Mouse (Mus musculus): Measurements from ENCODE around the gene Mycbpap. TPM values are rescaled to one million over a fixed set of nuclear protein-coding genes. Genes with fewer than 3 reads are reported as not detected.

Gene Mycbpap
- polyA plus RNA-seq, 1 experiment from 2014 or later = 4.9 TPM

DNA sequence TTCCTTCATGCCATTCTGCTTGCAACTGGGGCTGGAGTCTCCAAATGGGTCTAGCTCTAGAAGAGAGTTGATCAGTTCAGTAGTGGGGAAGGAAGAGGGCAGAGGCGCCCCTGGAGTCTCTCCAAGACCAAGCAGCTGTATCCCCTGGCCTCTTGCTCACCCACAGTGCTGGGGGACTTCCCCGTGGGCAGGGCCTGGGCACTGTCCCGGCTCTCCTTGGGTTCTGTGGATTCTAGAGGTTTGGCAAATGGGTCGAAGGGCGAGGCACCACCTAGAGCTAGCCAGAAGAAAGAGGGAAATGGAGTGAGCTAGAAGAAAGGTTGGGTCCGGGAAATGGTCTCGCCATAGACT, 29.8 kb downstream of the Mycbpap start:
- ATAC-seq (ENCODE audit: insufficient number of reproducible peaks, low FRiP score, low TSS enrichment, low read depth) (no peak), DNase-seq (ENCODE audit: low spot score) (no peak)
- H3K27ac ChIP-seq (replicated peaks; ENCODE audit: low read depth, low read length) = no peak overlapping the region
- H3K36me3 ChIP-seq (ENCODE audit: control insufficient read depth, insufficient read depth, low read length) = no peaks in the 10 kb centered on the region
- H3K9me3 ChIP-seq (ENCODE audit: control insufficient read depth, low read length) = no peaks in the 10 kb centered on the region
- peaks cover 10% of the 10 kb centered on the region; the same call in 1 of the 2 replicates for H3K4me1 ChIP-seq (ENCODE audit: control insufficient read depth, insufficient read depth, low read length)
- WGBS = 71% methylated on average over 7 of the region's 7 CpGs
- peak overlapping the region; percentile 86 for H3K4me2 ChIP-seq (ENCODE audit: low read depth, severe bottlenecking)
- no peaks in the 10 kb centered on the region; the same call in 1 of the 2 replicates for H3K27me3 ChIP-seq (ENCODE audit: control insufficient read depth, insufficient read depth, low read length)
- peak overlapping the region; percentile 67; the same call in 1 of the 2 replicates for H3K9ac ChIP-seq (ENCODE audit: low read length)
- peak overlapping the region; percentile 52 for H3K4me3 ChIP-seq (ENCODE audit: low read depth, low read length)

DNA sequence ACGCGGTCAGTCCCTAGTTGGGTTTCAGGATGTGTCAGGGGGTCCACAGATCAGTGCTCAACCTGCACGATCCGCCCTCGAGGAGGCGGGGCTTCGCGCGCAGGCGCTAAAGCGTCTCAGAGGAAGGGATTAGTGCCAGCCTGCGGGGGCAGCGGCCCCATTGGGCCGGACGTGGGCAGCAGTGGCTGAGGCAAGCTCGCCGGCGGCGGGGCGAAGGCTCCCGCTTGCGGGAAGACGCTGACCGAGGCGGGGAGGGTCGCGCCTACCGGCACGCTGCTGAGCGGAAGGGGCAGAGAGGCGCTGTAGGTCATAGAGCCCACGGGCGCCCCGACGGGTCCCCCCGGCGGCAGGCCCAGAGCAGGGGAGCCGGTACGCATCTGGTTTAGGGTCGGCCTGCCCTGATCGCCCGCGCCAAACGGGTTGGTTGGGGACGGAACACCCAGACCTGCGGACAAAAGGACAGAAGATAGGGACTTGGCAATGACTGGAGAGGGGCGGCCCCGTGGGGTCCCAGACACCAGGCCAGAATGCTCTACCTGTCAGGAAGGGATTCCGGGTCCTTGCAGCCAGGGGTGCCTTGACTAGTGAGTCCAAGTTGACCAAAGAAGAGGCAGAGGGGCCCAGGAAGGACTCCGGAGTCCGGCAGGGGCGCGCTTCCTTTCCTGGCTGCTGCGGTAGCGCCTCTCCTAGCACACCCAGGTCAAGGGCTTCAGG, 30.4 kb downstream of the Mycbpap start:
- DNase-seq (ENCODE audit: low spot score) (peak; percentile 76), ATAC-seq (ENCODE audit: insufficient number of reproducible peaks, low FRiP score, low TSS enrichment, low read depth) (peak; percentile 45; the same call in 1 of the 2 replicates)
- Histone ChIP-seq H3K4me2 (ENCODE audit: low read depth, severe bottlenecking) (peak overlapping the region; percentile 86), H3K9me3 (ENCODE audit: control insufficient read depth, low read length) (no peaks in the 10 kb centered on the region), H3K27me3 (ENCODE audit: control insufficient read depth, insufficient read depth, low read length) (no peaks in the 10 kb centered on the region; the same call in 1 of the 2 replicates), H3K27ac (replicated peaks; ENCODE audit: low read depth, low read length) (no peak overlapping the region), H3K4me1 (ENCODE audit: control insufficient read depth, insufficient read depth, low read length) (peaks cover 10% of the 10 kb centered on the region; the same call in 1 of the 2 replicates), H3K36me3 (ENCODE audit: control insufficient read depth, insufficient read depth, low read length) (no peaks in the 10 kb centered on the region), H3K9ac (ENCODE audit: low read length) (peak overlapping the region; percentile 67), H3K4me3 (ENCODE audit: low read depth, low read length) (peak overlapping the region; percentile 52)
- 5% methylated on average over 55 of the region's 55 CpGs for WGBS

DNA sequence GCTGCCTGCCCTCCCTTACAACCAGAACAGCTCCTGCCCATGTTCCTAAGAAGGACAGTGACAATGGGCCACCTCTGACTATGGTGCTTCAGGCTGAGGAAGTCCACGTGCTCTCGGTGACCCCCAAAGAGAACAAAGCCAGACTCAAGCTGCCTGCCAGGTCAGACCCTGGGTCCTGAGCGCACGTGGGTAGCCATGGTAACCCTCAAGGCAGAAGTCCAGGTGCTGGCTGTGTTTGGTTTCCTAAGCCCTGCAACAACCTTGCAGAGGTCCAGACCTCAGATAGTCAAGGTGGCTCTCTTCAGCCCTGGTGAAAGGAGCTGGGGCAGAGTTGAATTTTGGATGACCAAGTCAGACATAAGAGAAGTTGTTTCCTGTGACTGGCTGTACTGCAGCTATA, 31.8 kb downstream of the Mycbpap start:
- Histone ChIP-seq H3K9ac (ENCODE audit: low read length) (no peak overlapping the region), H3K4me1 (ENCODE audit: control insufficient read depth, insufficient read depth, low read length) (peaks cover 10% of the 10 kb centered on the region; the same call in 1 of the 2 replicates), H3K36me3 (ENCODE audit: control insufficient read depth, insufficient read depth, low read length) (no peaks in the 10 kb centered on the region), H3K27me3 (ENCODE audit: control insufficient read depth, insufficient read depth, low read length) (no peaks in the 10 kb centered on the region; the same call in 1 of the 2 replicates), H3K9me3 (ENCODE audit: control insufficient read depth, low read length) (no peaks in the 10 kb centered on the region), H3K27ac (replicated peaks; ENCODE audit: low read depth, low read length) (no peak overlapping the region), H3K4me2 (ENCODE audit: low read depth, severe bottlenecking) (no peak overlapping the region), H3K4me3 (ENCODE audit: low read depth, low read length) (no peak overlapping the region)
- peak; percentile 49 for DNase-seq (ENCODE audit: low spot score)
- ATAC-seq (ENCODE audit: insufficient number of reproducible peaks, low FRiP score, low TSS enrichment, low read depth) = no peak
- WGBS = 36% methylated on average over 4 of the region's 4 CpGs

- Histone ChIP-seq H3K27me3 (ENCODE audit: control insufficient read depth, insufficient read depth, low read length) (no peaks in the 10 kb centered on the region; the same call in 1 of the 2 replicates), H3K4me3 (ENCODE audit: low read depth, low read length) (no peak overlapping the region), H3K36me3 (ENCODE audit: control insufficient read depth, insufficient read depth, low read length) (no peaks in the 10 kb centered on the region), H3K27ac (replicated peaks; ENCODE audit: low read depth, low read length) (no peak overlapping the region), H3K4me1 (ENCODE audit: control insufficient read depth, insufficient read depth, low read length) (peaks cover 10% of the 10 kb centered on the region; the same call in 1 of the 2 replicates), H3K4me2 (ENCODE audit: low read depth, severe bottlenecking) (no peak overlapping the region), H3K9ac (ENCODE audit: low read length) (no peak overlapping the region), H3K9me3 (ENCODE audit: control insufficient read depth, low read length) (no peaks in the 10 kb centered on the region)
- ATAC-seq (ENCODE audit: insufficient number of reproducible peaks, low FRiP score, low TSS enrichment, low read depth) = no peak
- WGBS = 86% methylated on average over 11 of the region's 11 CpGs
- no peak for DNase-seq (ENCODE audit: low spot score)
Measured at GRCm38 (mm10) chr11:94488767-94489533, 32.6 kb downstream of the Mycbpap start.

DNA sequence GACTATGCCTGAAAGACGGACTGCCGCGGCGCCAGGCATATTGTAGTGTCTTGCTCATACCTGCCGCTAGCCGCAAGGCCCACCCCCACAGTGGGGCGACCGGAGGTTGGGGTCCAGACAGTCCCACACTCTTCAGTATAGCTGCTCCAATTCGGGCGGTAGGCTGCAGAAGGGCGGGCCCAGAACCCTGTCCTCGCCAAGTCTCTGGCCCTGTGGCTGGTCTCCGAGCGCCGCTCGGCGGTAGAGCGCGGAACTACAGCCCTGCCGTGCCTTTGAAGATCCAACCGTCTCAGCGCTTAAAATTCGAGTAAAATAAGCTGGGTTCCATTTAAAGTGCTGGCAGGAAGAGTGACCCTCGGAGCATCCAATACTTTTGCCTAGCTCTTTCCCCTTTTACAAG, 35.5 kb downstream of the Mycbpap start, which contains the start of gene Spata20:
Gene Spata20, minus strand, starts transcription at position 179 of the 400 bp plus-strand sequence.
- Histone ChIP-seq H3K4me1 (ENCODE audit: control insufficient read depth, insufficient read depth, low read length) (peaks cover 6% of the 10 kb centered on the region; the same call in 1 of the 2 replicates), H3K36me3 (ENCODE audit: control insufficient read depth, insufficient read depth, low read length) (no peaks in the 10 kb centered on the region), H3K9ac (ENCODE audit: low read length) (no peak within 1 kb of the TSS), H3K27ac (replicated peaks; ENCODE audit: low read depth, low read length) (no peak within 1 kb of the TSS), H3K9me3 (ENCODE audit: control insufficient read depth, low read length) (no peaks in the 10 kb centered on the region), H3K27me3 (ENCODE audit: control insufficient read depth, insufficient read depth, low read length) (no peaks in the 10 kb centered on the region), H3K4me3 (ENCODE audit: low read depth, low read length) (no peak within 1 kb of the TSS), H3K4me2 (ENCODE audit: low read depth, severe bottlenecking) (peak within 1 kb of the TSS; percentile 34; the same call in 1 of the 2 replicates)
- 1% methylated on average over 24 of the region's 24 CpGs for WGBS
- ATAC-seq (ENCODE audit: insufficient number of reproducible peaks, low FRiP score, low TSS enrichment, low read depth) (peak; percentile 49; the same call in 1 of the 2 replicates), DNase-seq (ENCODE audit: low spot score) (peak; percentile 94)

- Histone ChIP-seq H3K36me3 (ENCODE audit: control insufficient read depth, insufficient read depth, low read length) (no peaks in the 10 kb centered on the region), H3K27ac (replicated peaks; ENCODE audit: low read depth, low read length) (no peak overlapping the region), H3K4me1 (ENCODE audit: control insufficient read depth, insufficient read depth, low read length) (peaks cover 6% of the 10 kb centered on the region; the same call in 1 of the 2 replicates), H3K27me3 (ENCODE audit: control insufficient read depth, insufficient read depth, low read length) (no peaks in the 10 kb centered on the region), H3K9ac (ENCODE audit: low read length) (no peak overlapping the region), H3K4me2 (ENCODE audit: low read depth, severe bottlenecking) (no peak overlapping the region), H3K9me3 (ENCODE audit: control insufficient read depth, low read length) (no peaks in the 10 kb centered on the region), H3K4me3 (ENCODE audit: low read depth, low read length) (no peak overlapping the region)
- WGBS = 74% methylated on average over 5 of the region's 5 CpGs
- no peak for ATAC-seq (ENCODE audit: insufficient number of reproducible peaks, low FRiP score, low TSS enrichment, low read depth)
- DNase-seq (ENCODE audit: low spot score) = no peak
Measured at GRCm38 (mm10) chr11:94485223-94485622, 36.3 kb downstream of the Mycbpap start.

DNA sequence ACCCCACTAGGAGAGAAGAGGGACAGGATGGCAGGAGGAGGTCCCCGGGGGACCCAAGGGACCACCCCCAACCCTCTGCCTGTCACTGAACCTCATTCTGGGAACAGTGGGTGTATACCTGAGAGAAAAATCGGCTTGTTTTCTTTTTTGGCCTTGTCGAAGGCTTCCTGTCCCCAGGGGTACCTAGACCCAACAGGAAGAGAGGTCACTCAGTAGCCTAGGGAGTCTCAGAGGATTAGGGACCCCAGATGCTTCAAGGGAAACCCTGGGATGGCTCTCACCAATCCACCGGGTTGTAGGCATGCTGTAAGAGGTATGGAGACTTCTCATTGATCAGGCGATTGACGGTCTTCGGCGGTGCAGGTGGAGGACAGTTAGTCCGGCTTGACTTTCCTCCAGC, 36.9 kb downstream of the Mycbpap start:
- Histone ChIP-seq H3K9me3 (ENCODE audit: control insufficient read depth, low read length) (no peaks in the 10 kb centered on the region), H3K36me3 (ENCODE audit: control insufficient read depth, insufficient read depth, low read length) (no peaks in the 10 kb centered on the region), H3K27ac (replicated peaks; ENCODE audit: low read depth, low read length) (no peak overlapping the region), H3K9ac (ENCODE audit: low read length) (no peak overlapping the region), H3K4me2 (ENCODE audit: low read depth, severe bottlenecking) (no peak overlapping the region), H3K4me1 (ENCODE audit: control insufficient read depth, insufficient read depth, low read length) (peaks cover 1% of the 10 kb centered on the region; the same call in 1 of the 2 replicates), H3K27me3 (ENCODE audit: control insufficient read depth, insufficient read depth, low read length) (no peaks in the 10 kb centered on the region), H3K4me3 (ENCODE audit: low read depth, low read length) (no peak overlapping the region)
- DNase-seq (ENCODE audit: low spot score) (no peak), ATAC-seq (ENCODE audit: insufficient number of reproducible peaks, low FRiP score, low TSS enrichment, low read depth) (no peak)
- WGBS = 89% methylated on average over 9 of the region's 9 CpGs

DNA sequence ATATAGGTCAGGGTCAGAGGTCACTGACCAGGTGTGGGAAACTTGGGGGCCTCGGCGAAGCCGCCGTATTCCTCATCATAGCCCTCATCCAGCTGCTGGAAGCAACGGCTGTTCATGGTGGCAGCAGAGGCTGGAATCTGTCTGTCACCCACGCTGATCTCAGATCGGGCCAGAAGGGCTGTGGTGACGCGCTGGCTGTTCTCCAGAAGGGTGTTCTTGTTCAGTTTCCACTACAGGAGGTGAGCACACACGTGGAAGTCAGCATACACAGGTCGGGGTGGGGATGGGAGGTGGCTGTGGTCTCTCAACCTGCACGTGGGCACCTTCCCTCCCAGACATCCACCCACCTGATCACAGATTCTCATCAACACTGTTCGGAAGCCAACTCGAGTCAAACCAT, 37.6 kb downstream of the Mycbpap start:
- WGBS = 54% methylated on average over 14 of the region's 14 CpGs
- DNase-seq (ENCODE audit: low spot score) (no peak), ATAC-seq (ENCODE audit: insufficient number of reproducible peaks, low FRiP score, low TSS enrichment, low read depth) (no peak)
- H3K9ac ChIP-seq (ENCODE audit: low read length) = no peak overlapping the region
- no peaks in the 10 kb centered on the region for H3K27me3 ChIP-seq (ENCODE audit: control insufficient read depth, insufficient read depth, low read length)
- H3K4me2 ChIP-seq (ENCODE audit: low read depth, severe bottlenecking) = no peak overlapping the region
- H3K4me3 ChIP-seq (ENCODE audit: low read depth, low read length) = no peak overlapping the region
- no peaks in the 10 kb centered on the region for H3K36me3 ChIP-seq (ENCODE audit: control insufficient read depth, insufficient read depth, low read length)
- H3K9me3 ChIP-seq (ENCODE audit: control insufficient read depth, low read length) = no peaks in the 10 kb centered on the region
- H3K4me1 ChIP-seq (ENCODE audit: control insufficient read depth, insufficient read depth, low read length) = no peaks in the 10 kb centered on the region
- H3K27ac ChIP-seq (replicated peaks; ENCODE audit: low read depth, low read length) = no peak overlapping the region
